Mouse (Mus musculus) thymus, postnatal 0 days (tissue): ENCODE measurements around the gene Ankrd13d. TPM values are rescaled to one million over a fixed set of nuclear protein-coding genes. Genes with fewer than 3 reads are reported as not detected.

Experiments
- DNase-seq: peaks from one replicate; pipeline ENCODE4 v3.0.0-alpha.2; 2015; ENCODE audit warnings: low spot score
- polyA plus RNA-seq: library from polyadenylated mRNA; unstranded; fragments of >200 nt; fragmentation: Nextera tagmentation; extraction: Ambion mirVana; gene quantifications from 2 replicates; pipeline ENCODE4 v1.2.1, GENCODE M21; 2015

Ankrd13d gene
- polyA plus RNA-seq, 1 experiment from 2014 or later = 12.2 TPM

GRCm38 (mm10) chr19:4301735-4302651 lies 19.1 kb upstream of the Ankrd13d start:
- peak; percentile 83 for DNase-seq

- no peak for DNase-seq
These were observed 18.2 kb upstream of the Ankrd13d start for GRCm38 (mm10) chr19:4300852-4301734.

GRCm38 (mm10) chr19:4300271-4300704 lies 17.4 kb upstream of the Ankrd13d start:
- peak; percentile 91 for DNase-seq

DNA sequence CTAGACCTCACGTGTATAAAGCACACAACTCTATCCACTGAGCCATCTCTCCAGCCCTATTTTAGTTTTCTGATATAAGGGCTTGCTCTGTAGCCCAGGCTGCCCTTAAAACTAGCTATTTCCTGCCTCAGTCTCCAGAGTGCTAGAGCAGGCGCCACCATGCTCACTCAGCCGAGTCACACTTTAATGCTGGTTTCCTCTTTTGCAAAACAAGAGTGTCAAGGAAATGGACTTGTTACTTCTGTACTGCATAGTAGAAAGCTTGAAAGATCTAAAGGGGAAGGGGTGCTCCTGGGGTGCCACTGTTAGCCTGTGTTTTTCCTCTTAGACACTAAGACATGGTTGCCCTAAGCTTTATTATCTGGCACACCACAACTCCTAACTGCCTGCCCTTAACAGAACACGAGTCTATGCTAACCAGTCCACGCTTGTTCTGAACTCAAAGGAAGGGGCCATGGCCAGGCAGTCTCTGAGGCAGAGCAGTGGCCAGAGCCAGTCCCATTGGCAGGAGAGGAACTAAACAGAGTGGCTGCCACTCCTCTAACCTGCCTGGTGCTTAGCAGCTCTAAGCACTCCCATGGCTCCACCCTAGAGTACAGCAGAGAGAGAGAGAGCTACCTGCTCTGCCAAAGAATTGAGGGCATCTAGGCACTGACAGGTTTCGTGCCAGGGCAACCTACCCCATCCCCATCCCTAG lies 16.8 kb upstream of the Ankrd13d start:
- peak; percentile 45 for DNase-seq

DNA sequence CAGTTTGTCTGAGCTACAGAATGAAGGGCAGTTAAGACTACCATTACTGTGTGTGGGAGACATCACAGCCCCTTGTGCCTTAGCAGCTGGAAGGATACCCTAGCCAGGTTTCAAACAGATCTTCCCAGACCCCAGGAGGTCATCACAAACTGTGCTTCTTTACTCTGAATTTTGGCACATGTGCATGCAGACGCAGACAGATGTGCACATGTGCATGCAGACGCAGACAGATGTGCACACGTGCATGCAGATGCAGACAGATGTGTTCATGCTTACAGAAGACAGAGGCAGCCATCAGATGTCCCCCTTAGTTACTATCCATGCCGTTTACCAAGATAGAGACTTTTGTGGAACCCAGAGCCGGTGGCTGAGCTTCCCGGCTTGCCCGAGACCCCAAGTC lies 16.2 kb upstream of the Ankrd13d start:
- DNase-seq = no peak

- DNase-seq = no peak
These were observed 15.6 kb upstream of the Ankrd13d start for GRCm38 (mm10) chr19:4298322-4299121.

- DNase-seq = no peak
These were observed 14.9 kb upstream of the Ankrd13d start for GRCm38 (mm10) chr19:4297851-4298250.

DNA sequence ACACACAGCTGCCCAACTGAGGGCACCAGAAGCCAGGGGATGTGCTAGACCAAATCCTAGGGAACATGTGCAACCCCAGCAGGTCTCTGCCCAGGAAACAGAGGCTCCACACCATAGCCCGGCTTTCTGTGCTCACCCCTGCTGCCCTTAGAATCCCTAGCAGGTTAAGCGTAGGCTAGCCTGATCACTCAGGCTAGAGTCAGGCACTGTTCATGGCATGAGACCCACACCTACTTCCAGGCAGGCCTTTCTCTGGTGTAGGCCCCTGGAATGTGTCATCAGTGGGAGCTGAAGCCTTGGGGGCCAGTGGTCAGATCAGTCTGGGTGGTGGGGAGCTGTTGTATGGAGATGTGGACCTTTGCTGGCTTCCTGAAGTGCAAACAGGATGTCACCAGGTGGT lies 13.7 kb upstream of the Ankrd13d start:
- DNase-seq = no peak

- DNase-seq = no peak
These were observed 12.5 kb upstream of the Ankrd13d start for GRCm38 (mm10) chr19:4295391-4295790.

DNA sequence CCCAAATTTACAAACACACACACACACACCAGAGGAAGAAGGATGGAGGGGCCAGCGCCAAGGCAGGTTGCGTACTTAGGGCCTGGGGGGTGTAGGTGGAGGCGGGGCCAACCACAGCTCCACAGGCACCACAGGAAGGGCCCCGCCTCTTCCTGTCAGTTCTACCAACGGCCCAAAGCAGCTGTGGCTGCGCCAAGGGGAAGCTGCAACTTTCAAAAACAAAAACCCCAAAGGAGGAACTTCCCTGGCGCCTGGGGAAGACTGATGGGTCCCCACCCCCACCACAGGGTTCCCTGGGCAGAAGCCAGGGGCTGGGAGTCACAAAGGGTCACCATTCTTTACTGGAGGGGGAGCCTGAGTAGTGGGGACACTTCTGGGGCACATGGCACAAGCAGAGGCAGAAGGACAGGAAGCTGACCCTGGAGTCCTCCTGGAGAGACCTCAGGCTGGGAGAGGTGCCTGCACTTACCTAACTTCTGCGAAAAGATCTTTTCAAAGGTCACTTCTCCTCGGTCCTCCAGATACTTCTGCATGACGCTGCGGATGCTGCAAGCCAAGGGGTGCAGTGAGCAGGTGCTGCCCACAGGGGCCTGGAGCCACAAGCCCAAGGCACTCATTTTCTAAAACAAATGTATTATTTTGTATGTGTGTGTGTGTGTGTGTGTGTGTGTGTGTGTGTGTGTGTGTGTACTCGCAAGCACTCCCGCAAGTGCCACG lies 11.6 kb upstream of the Ankrd13d start:
- peak; percentile 95 for DNase-seq

- DNase-seq = no peak
These were observed 8.2 kb upstream of the Ankrd13d start for GRCm38 (mm10) chr19:4291161-4291560.

DNA sequence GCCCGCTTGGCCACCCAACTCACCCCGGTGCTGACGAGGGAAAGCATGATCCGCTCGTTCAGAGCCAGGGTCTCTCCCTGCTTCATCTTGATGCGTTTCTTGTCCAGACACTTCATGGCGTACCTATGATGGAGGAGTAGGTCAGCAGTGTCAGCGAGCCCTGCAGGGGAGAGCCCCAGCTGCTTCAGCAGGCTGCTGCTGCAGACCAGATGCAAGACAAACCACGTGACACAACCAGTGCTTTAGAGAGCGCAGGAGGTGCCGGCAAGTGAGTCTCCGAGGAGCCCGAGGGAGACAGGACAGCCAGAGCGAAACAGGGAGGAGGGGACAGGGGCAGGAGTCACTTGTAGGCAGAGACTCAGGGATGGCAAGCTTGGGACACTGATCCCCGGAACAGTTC lies 7.8 kb upstream of the Ankrd13d start:
- DNase-seq = no peak

DNA sequence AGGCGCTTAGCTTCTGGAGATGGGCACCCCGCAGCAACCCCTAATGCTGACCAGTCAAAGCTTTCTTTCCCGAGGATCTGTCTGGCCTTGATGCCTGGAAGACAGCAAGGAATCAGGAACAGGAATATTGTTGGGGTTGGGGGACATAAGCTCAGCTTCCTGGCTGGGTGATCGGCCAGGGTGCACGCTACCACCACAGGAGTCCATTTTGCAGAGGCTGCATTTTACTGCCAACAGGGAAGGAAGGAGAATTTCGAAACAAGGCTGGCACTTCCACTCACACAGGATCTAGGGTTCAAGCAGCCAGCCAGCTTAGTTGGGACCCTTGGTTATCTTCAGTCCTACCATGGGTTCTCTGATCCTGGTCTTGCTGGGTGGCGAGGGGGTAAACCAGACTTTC lies 716 bp upstream of the Ankrd13d start:
- DNase-seq = no peak

DNA sequence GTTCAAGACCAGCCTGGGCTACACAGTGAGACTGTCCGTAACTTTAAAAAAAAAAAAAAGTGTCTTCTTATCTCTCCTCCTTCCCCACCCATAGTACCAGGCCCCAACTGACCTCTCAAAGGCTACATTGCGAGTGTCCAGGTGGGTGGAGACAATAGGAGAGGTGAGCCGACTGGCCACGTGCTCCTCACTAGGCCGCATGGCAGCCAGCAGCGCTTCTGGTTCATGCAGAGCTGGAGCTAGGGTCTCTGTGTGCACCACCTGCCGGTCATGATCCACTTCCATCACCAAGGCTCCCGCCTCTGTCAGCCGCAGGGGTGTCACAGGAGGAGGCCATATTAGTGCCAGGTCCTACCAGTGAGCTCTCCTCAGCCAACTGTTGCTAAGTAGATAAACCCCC lies 2.5 kb downstream of the Ankrd13d start:
- DNase-seq = no peak

DNA sequence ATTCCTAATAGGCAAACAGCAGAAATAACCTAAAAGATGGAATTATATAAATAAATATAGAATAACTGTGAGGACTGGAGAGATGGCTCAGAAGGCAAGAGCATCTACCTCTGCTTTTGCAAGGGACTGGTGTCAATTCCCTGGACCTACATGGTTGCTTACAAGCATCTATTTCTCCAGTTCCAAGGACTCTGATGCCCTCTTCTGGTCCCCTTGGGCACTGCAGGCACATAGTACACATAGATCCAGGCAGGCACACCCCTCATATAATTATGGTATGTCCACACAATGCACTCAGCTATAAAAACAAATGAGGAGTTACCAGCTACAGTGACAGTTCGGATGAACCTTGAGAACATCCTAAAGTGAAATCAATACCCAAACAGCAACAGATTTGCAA lies 3.5 kb downstream of the Ankrd13d start:
- DNase-seq = no peak

DNA sequence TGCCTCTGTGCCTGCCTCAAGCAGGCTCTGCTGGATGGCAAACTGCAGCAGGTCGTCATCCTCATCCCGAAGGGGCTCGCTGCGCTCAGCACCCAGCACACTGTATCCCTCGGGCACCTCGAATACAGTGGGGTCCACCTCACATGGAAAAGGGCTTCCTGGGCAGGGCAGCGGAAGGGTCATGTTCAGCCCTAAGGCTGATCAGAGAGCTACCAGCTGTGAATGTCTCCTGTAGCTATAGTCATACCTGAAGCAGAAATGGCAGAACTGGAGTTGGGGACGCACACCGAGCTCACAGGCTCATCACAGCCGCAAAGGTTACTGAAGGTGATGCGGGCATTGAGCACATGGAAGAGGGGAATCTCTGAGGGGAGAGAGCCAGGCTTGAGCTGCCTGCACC lies 12.0 kb downstream of the Ankrd13d start:
- DNase-seq = no peak

DNA sequence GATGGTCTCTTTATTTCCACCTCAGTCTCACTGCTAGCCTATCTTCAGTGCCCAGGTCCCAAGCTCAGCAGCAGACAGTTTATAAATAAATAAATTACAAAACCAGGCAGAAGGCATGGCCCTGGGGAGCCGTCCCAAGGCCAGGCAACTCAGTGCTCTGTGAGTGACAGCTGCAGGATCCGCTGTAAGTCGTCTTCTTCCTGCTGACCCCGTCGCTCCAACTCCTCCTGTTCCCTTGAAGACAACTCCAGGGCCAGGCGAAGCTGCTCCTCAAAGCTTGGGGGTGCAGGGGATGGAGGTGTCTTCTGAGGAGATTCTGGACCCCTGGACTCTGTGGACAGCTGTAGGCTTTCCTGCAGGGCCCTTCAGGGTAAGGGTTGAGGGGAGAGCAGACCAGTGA lies 12.8 kb downstream of the Ankrd13d start:
- DNase-seq = no peak

DNA sequence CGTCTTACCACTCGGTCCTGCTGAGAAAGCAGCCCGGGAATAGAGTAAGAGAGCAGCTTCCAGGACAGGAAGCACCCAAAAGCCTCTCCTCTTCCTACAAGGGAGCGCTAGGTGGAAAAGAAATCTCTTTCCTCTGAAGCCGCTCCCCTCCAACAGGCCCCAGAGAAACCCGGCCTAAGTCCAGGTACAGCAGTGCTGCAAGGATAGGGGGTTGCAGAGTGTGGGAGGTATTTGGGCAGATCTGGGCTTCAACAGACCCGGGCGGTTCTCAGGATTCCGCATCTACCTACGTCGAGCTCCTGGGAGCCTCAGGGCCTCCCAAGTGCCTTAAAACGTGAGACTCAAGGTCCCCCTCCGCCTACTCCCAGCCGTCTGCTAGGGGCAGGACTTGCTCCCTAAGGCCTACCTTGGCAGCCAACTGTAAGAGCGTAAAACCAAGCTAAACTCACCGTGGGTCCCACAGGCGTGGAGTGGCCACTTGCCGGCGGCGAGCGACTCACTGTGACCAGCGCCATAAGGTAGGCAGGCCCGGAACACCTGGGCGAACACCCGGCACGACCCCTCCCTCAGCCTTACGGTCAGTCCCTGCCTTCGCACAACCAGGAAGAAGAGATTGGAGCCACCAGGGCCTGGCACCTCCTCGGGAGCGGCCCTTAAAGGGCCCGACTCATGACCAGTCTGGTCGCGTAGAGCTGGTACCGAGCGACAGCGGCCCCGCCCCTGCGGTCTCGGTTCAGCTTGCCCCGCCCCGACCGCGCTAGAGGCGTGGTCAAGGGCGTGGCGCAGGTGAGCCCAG lies 14.2 kb downstream of the Ankrd13d start, which contains the start of gene Ssh3:
Gene Ssh3, minus strand, starts transcription at position 615 of the 796 bp plus-strand sequence.
- DNase-seq = peak; percentile 49

GRCm38 (mm10) chr19:4265956-4266355 lies 17.0 kb downstream of the Ankrd13d start:
- DNase-seq = no peak
